Mouse (Mus musculus) T-helper 1 cell (primary cell): Measurements from ENCODE around the gene F7.
"Not testable (repeated sequence)": the region's sequence is repeated elsewhere in the genome, so short reads cannot be mapped to it uniquely, and the experiment has no call there.

Experiments
- in situ Hi-C: fragments of 300-600 bp; cut with MboI, MseI; formaldehyde crosslinking; loops from one replicate; pipeline ENCODE4 v1.15.1; 2025; ENCODE audit warnings: high pct_unique_total_duplicates

Gene F7

DNA sequence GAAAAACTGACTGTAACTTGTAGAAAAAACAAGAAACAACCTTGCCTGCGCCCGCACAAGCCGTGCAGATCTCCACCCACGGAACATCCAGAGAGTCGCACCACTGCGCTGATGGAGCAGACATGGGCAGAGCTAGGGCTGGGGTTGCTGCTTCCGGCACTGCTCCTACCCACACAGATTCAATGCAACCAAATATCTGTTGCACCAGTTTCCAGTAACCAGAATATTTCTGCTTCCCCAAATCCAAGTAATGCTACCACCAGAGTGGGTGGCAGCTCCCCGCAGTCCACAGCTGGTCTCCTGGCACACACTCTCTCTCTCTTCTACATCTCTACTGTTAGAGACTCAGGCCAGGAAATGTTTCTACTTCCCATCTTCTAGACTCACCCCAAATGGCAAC is 4.0 kb upstream of the F7 start:
- in situ Hi-C loops: loop anchor here (10.0 kb wide), 1 partner anchor 1793 kb away; no protein-coding TSS in a partner anchor

DNA sequence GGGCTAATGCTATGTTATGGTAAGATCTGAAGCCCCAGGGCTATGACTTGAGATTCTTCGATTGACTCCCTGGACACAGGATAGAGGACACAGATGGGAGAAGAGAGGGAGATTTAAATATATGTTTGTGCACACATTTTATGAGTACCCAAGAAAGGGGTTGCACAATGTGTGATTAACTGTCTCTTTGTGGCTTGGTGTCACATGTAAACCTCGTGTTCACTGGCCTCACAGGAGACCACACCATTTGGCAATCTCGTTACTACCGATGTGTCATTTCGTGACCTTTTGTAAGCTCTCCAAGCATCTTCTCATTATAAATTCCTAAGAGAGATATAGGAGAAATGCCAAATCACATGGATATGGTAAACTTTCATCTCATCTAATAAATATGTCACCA is 1.8 kb downstream of the F7 start:
- in situ Hi-C loops: loop anchor here (10.0 kb wide), 1 partner anchor 1787 kb away; no protein-coding TSS in a partner anchor

DNA sequence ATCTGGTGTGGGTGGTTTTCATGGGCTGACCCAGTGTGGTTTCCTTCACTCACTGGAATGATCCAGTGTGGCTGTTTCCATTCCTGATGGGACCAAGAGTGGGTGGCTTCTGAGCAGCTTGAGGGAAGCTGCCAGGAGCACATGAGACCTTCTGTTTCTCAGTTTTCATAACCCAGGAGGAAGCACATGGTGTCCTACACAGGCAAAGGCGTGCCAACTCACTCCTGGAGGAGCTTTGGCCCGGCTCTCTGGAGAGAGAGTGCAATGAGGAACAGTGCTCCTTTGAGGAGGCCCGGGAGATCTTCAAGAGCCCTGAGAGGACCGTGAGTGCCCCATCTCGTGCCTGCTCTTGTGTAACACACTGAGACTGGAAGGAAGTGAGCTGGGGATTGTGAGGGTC is 2.6 kb downstream of the F7 start:
- in situ Hi-C loops: loop anchor here (10.0 kb wide), 1 partner anchor 1786 kb away; no protein-coding TSS in a partner anchor

DNA sequence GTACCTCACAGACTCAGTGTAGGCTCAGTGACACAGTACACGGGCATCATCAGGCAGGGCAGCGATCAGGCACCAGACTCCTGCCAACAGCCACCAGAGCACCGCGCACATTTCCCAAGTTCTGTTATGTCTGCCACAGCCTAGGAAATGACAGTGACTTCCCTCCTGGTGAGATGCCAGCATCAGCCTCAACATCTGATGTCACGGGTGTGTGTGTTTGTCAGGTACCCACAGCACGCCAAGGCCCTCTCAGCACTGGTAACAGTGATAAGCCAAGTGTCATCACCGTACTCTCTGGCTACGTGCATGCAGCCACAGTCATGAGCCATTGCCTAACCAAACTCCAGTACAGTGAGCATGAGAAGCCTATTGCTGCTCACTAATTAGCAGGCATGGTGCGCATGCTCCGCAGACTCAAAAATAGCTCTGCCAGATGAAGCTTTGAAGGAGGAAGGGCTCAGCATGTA is 10.5 kb downstream of the F7 start:
- in situ Hi-C loops: no loop called here

DNA sequence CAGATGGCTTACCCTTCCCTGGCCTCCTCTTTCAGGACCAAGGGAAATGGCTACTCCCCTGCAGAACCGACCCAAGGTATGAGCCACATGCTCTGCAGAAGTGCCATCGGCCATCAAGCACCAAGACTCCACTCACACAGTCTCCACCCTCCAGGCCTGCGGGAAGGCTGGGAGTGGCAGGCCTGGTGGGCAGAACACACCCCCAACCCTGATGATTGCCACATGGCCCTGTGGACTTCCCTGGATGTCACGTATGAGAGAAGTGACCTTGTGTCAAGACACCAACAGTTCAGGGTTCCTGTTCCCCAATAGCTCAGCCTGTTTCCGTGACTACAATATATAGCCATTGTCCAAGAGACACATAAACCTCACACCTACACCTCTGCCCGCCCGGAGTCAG is 11.2 kb downstream of the F7 start, which contains the start of gene F10:
Gene F10 (plus strand): TSS at position 294 of the 400 bp plus-strand sequence.
- in situ Hi-C loops: no loop called here

DNA sequence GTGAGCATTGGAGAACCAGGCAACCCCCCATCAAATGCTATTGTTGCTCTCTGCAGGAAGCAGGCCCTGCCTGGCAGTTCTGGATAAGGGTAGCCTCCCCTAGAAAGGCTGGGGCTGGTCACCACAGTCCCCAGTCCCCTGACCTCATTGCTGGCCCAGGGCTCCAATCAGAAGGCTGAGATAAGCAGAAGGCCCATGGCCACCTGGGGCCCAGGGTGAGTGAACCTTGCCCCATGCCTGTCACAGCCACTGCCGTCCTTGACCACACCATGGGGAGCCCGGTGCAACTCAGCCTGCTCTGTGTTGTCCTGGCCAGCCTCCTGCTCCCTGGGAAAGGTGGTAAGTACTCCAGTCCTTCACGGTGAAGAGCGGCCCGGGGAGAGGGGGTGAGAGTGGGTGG is 11.7 kb downstream of the F7 start:
- in situ Hi-C loops: no loop called here

DNA sequence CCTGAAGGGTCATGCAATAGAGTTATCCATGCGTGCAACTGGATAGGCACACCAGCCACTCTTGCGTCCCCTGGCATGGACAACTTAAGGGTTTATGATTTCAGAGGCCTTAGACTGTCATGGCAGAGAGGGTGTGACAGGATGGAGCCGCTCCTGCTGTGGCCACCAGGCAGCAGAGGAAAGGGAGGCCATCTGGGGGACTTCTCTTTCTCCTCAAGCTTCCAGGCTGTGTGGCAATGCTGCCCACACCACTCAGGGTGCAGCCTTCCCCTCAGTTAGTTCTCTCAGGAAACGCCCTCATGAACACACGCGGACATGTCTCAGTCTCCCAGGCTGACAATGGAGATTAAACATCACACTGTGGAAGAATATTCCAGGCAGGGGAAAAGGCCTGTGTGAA is 13.2 kb downstream of the F7 start:
- in situ Hi-C loops: no loop called here

DNA sequence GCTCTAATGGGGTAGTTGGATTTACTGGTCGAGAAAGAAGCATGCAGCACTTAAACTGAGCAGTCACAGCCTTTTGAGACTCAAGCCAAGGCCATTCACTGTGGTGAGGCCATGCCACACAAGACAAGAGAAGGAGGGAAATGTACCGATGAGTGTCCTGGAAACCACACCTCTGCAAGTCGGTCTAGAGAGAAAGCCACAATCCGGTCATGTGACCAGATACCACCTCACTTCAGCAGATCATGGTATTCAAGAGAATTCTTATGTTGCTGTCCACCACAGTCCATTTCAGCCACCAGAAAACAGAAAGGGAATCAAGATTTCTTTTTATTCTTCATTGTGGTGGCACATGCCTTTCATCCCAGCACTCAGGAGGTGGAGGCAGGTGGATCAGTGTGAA is 15.6 kb downstream of the F7 start:
- in situ Hi-C loops: no loop called here

DNA sequence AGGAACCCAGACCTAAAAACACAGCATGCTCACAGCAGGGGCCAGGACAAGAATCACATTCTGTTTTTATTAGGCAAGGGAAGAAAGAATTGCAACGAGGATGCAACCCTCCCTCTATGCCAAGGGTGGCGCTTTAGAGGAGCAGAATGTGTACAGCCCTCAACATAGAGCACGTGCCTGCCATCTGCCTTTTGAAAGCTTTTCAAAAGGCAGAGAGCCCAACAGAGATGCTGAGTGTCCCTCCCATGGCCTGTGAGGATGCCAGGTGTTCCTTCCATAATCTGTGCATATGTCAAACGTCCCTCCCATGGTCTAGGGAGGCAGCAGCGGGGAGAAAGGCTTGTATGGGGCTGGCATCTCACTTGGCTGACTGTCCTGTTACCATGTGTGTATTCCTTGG is 21.8 kb downstream of the F7 start:
- in situ Hi-C loops: no loop called here

DNA sequence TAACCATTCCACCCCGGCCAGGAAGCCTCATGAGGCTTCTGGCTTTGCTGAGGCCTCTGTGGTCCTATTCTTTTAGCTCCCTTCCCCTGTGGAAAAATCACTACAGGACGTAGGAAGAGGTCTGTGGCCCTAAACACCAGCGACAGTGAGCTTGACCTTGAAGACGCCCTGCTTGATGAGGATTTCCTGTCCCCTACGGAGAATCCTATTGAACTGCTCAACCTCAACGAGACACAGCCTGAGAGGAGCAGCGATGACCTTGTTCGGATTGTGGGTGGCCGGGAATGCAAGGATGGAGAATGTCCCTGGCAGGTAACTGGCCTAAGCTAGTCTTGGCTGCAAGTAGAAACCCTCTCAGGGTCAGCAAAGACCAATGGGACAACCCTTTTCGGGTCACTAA is 24.7 kb downstream of the F7 start:
- in situ Hi-C loops: no loop called here

DNA sequence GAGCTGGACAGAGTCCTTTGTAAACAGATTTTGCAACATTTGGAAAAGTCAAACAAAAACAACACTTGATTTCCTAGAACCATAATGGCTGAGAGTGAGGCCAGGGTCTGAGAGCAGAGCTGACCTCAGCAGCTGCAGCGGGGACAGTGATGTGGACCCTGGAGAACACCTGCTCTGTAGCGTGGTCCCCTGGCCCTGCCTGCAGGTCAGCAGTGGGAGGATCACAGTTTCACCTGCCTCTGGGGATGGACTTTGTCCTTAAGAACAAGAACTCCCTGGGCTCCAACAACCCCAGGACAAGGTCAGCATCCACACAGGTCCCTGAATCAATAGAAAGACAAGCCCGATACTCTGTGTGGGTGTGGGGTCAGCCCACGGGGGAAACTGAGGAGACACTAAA is 31.5 kb downstream of the F7 start:
- in situ Hi-C loops: no loop called here

DNA sequence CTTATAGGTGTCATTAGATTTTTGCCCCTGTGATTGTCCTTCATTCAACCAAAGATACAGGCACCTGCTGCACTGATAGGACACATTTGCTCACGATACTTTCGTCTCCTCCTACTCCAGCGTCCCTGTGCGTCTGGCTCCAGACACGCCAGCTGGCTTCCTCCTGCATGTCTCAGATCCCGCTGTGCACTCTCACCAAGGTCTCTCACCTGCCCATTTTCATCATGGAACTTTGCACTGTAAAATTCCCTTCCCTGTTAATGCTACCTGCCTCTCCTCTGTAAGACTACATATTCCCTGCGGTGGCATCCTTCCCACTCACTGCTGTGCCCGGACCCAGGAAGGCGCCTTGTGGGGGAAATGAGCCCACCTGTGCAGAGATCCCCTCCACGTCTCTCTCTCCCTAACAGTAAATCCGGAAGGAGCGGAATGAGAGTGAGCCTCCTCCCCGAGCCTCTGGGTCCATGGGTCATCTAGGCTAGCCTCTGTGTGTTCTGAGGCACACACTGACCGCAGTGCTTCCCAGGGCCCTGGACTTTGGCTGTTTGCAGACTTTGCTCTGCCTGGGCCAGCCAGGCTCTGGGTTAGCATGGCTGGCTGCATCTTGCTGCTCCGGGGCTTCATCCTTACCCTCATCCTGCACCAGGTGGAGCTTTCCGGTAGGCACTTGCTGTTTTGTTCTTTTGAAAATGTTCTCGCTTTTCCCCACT is 34.8 kb downstream of the F7 start, which contains the start of gene Proz:
Gene Proz (plus strand): TSS at position 474 of the 710 bp plus-strand sequence.
- in situ Hi-C loops: loop anchor here (10.0 kb wide), 1 partner anchor 1774 kb away; no protein-coding TSS in a partner anchor

DNA sequence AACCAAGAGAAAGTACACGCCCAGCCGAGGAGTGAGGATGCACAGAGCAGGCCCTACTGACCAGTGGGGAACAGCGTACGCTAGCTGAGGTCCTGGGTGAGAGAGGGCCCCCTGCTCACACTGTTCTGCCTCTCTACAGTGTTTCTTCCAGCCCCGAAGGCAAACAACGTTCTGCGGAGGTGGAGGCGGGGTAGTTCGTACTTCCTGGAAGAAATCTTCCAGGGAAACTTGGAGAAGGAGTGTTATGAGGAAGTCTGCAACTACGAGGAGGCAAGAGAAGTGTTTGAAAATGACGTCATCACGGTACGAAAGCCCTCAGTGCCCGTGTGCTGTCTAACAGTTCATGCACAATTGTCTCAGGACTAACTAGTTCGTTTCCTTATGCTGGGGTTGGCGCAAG is 37.3 kb downstream of the F7 start:
- in situ Hi-C loops: loop anchor here (10.0 kb wide), 1 partner anchor 1772 kb away; no protein-coding TSS in a partner anchor

DNA sequence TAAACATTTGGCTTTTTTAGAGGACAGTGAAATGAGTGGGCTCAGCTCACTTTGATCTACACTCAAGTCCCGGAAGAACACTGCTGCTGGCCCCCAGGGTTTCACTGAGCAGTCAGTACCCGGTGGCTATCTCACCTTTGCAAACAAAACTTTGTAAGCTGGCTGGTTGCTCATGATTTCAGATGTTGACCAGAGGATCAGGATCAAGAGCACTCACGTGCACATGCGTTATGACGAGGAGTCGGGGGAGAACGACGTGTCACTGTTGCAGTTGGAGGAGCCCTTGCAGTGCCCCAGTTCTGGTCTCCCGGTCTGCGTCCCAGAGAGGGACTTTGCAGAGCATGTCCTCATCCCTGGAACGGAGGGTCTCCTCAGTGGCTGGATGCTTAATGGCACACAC is 47.4 kb downstream of the F7 start:
- in situ Hi-C loops: no loop called here

DNA sequence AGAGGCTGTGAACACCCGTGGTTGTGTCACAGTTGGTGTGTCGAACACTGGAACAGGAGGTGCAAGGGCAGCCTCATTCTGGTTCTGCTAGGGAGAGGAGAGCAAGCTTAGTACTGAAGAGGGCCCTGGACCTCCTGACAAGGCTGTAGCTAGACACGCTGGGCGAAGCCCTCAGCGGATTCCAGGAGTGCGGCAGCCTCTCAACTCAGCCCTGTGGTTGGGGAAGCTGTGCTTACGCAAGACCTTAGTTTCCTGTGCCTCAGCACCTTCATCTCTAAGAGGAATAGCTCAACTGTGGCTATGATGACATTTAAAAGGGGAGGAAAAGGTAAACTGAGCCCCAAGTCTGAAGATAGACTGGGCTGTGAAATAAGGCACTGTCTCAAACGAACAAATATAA is 49.2 kb downstream of the F7 start:
- in situ Hi-C loops: no loop called here

DNA sequence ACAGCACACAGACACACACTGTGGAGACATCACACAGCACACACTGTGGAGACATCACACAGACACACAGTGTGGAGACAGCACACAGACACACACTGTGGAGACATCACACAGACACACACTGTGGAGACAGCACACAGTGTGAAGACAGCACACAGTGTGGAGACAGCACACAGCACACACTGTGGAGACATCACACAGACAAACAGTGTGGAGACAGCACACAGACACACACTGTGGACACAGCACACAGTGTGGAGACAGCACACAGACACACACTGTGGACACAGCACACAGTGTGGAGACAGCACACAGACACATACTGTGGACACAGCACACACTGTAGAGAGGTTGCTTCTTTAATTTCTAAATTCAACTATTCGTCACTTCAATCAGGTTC is 49.7 kb downstream of the F7 start:
- in situ Hi-C loops: not testable (repeated sequence)

DNA sequence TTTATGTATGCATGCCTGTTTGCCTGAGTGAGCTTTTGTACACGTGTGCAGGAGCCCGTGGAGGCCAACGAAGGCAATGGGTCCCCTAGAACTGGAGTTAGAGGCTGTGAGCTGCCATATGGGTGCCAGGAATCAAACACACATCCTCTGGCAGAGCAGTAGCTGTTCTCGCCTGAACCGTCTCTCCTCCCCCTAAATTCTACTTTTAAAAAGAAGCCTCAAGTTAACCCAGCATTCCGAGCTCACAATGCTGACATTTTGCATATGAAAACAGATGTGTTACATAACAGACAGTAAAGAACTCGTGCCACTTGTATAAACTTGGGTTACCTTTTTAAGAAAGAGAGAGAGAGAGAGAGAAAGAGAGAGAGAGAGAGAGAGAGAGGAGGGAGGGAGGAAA is 51.7 kb downstream of the F7 start:
- in situ Hi-C loops: no loop called here
